Mouse (Mus musculus) cerebellum, adult 11 months (tissue): ENCODE data around the gene Sprr2b.
"Not testable (repeated sequence)": the region's sequence is repeated elsewhere in the genome, so short reads cannot be mapped to it uniquely, and the experiment has no call there.

Source experiments
- DNase-seq: peaks from one replicate; pipeline ENCODE4 v3.0.0; 2022

Gene Sprr2b

GRCm38 (mm10) chr3:92316320-92316719 is at the start of gene Sprr2b:
Sprr2b (plus strand) TSS chr3:92316620.
- DNase-seq, result no peak

GRCm38 (mm10) chr3:92271414-92271985 is 44.9 kb upstream of the Sprr2b start:
- not testable (repeated sequence) for DNase-seq

GRCm38 (mm10) chr3:92273504-92273903 is 42.9 kb upstream of the Sprr2b start:
- DNase-seq, result not testable (repeated sequence)

- not testable (repeated sequence) for DNase-seq
Observed at GRCm38 (mm10) chr3:92274018-92274417, 42.4 kb upstream of the Sprr2b start.

- not testable (repeated sequence) for DNase-seq
Observed at GRCm38 (mm10) chr3:92279663-92280062, 36.8 kb upstream of the Sprr2b start.

GRCm38 (mm10) chr3:92280963-92281606 is 35.3 kb upstream of the Sprr2b start:
- DNase-seq, result not testable (repeated sequence)

GRCm38 (mm10) chr3:92285101-92285500 is 31.3 kb upstream of the Sprr2b start, which contains the start of gene Sprr2a3:
Sprr2a3 (plus strand) TSS chr3:92285417.
- not testable (repeated sequence) for DNase-seq

- DNase-seq, result not testable (repeated sequence)
Observed at GRCm38 (mm10) chr3:92288489-92288888, 27.9 kb upstream of the Sprr2b start.

- DNase-seq, result no peak
Observed at GRCm38 (mm10) chr3:92307406-92307805, 9.0 kb upstream of the Sprr2b start.

GRCm38 (mm10) chr3:92317384-92317783 is 964 bp downstream of the Sprr2b start:
- DNase-seq, result no peak

- DNase-seq, result no peak
Observed at GRCm38 (mm10) chr3:92336278-92336677, 19.9 kb downstream of the Sprr2b start.

GRCm38 (mm10) chr3:92338840-92339239 is 22.4 kb downstream of the Sprr2b start, which contains the start of gene Sprr2d:
Sprr2d (plus strand) TSS chr3:92339140.
- DNase-seq, result no peak

GRCm38 (mm10) chr3:92351843-92352242 is 35.4 kb downstream of the Sprr2b start, which contains the start of gene Sprr2e:
Sprr2e (plus strand) TSS chr3:92352143.
- no peak for DNase-seq

GRCm38 (mm10) chr3:92361619-92362018 is 45.2 kb downstream of the Sprr2b start:
- no peak for DNase-seq

- no peak for DNase-seq
Observed at GRCm38 (mm10) chr3:92364887-92365286, 48.5 kb downstream of the Sprr2b start, which contains the start of gene Sprr2f. Sprr2f (plus strand) TSS chr3:92365187.
